Mouse (Mus musculus): Measurements from ENCODE around the gene Rhd. TPM values are rescaled to one million over a fixed set of nuclear protein-coding genes. Genes with fewer than 3 reads are reported as not detected.

Gene Rhd
- polyA plus RNA-seq, 1 experiment from 2014 or later, result 0.75 TPM

- 97% methylated on average over 4 of the region's 4 CpGs for WGBS
- H3K4me3 ChIP-seq (replicated peaks; ENCODE audit: low read length), result no peak overlapping the region
- no peak overlapping the region for H3K27ac ChIP-seq
- no peak overlapping the region for H3K4me2 ChIP-seq (replicated peaks)
- no peaks in the 10 kb centered on the region for H3K27me3 ChIP-seq (ENCODE audit: control insufficient read depth, insufficient read depth, low read length)
- H3K9ac ChIP-seq, result no peak overlapping the region
- peaks cover 24% of the 10 kb centered on the region for H3K36me3 ChIP-seq (replicated peaks; ENCODE audit: control insufficient read depth, insufficient read depth)
- no peak for ATAC-seq (ENCODE audit: low FRiP score)
- H3K9me3 ChIP-seq (ENCODE audit: control insufficient read depth, low read length), result no peaks in the 10 kb centered on the region
- DNase-seq (ENCODE audit: low spot score), result no peak
- H3K4me1 ChIP-seq (replicated peaks; ENCODE audit: control insufficient read depth, insufficient read depth, low read length), result peaks cover 26% of the 10 kb centered on the region
Measured at GRCm38 (mm10) chr4:134921703-134922102, 57.4 kb downstream of the Rhd start.

GRCm38 (mm10) chr4:134922111-134922924, 58.0 kb downstream of the Rhd start:
- peak overlapping the region; percentile 97 for H3K9ac ChIP-seq
- DNase-seq (ENCODE audit: low spot score) (no peak), ATAC-seq (ENCODE audit: low FRiP score) (no peak)
- H3K4me3 ChIP-seq (replicated peaks; ENCODE audit: low read length), result peak overlapping the region; percentile 100
- H3K36me3 ChIP-seq (replicated peaks; ENCODE audit: control insufficient read depth, insufficient read depth), result peaks cover 30% of the 10 kb centered on the region
- peak overlapping the region; percentile 95 for H3K27ac ChIP-seq
- H3K4me2 ChIP-seq (replicated peaks), result peak overlapping the region; percentile 97
- no peaks in the 10 kb centered on the region for H3K27me3 ChIP-seq (ENCODE audit: control insufficient read depth, insufficient read depth, low read length)
- H3K9me3 ChIP-seq (ENCODE audit: control insufficient read depth, low read length), result no peaks in the 10 kb centered on the region
- peaks cover 26% of the 10 kb centered on the region for H3K4me1 ChIP-seq (replicated peaks; ENCODE audit: control insufficient read depth, insufficient read depth, low read length)
- WGBS, result 61% methylated on average over 10 of the region's 10 CpGs

- H3K36me3 ChIP-seq (replicated peaks; ENCODE audit: control insufficient read depth, insufficient read depth), result peaks cover 36% of the 10 kb centered on the region
- H3K9ac ChIP-seq, result peak overlapping the region; percentile 97
- ATAC-seq (ENCODE audit: low FRiP score) (peak; percentile 67), DNase-seq (ENCODE audit: low spot score) (peak; percentile 41)
- no peaks in the 10 kb centered on the region for H3K9me3 ChIP-seq (ENCODE audit: control insufficient read depth, low read length)
- H3K4me3 ChIP-seq (replicated peaks; ENCODE audit: low read length), result peak overlapping the region; percentile 100
- no peaks in the 10 kb centered on the region for H3K27me3 ChIP-seq (ENCODE audit: control insufficient read depth, insufficient read depth, low read length)
- H3K4me2 ChIP-seq (replicated peaks), result peak overlapping the region; percentile 97
- under 1% methylated on average over 13 of the region's 13 CpGs for WGBS
- peak overlapping the region; percentile 95 for H3K27ac ChIP-seq
- H3K4me1 ChIP-seq (replicated peaks; ENCODE audit: control insufficient read depth, insufficient read depth, low read length), result peaks cover 26% of the 10 kb centered on the region
Measured at GRCm38 (mm10) chr4:134922925-134923244, 58.5 kb downstream of the Rhd start.

GRCm38 (mm10) chr4:134923258-134924018, 59.1 kb downstream of the Rhd start, which contains the start of gene Rsrp1:
Gene Rsrp1 (plus strand): TSS chr4:134923592.
- H3K9ac ChIP-seq, result peak within 1 kb of the TSS; percentile 97
- under 1% methylated on average over 64 of the region's 64 CpGs for WGBS
- H3K36me3 ChIP-seq (replicated peaks; ENCODE audit: control insufficient read depth, insufficient read depth), result peaks cover 41% of the 10 kb centered on the region
- ATAC-seq (ENCODE audit: low FRiP score) (peak; percentile 96), DNase-seq (ENCODE audit: low spot score) (peak; percentile 98)
- H3K27me3 ChIP-seq (ENCODE audit: control insufficient read depth, insufficient read depth, low read length), result no peaks in the 10 kb centered on the region
- peak within 1 kb of the TSS; percentile 100 for H3K4me3 ChIP-seq (replicated peaks; ENCODE audit: low read length)
- no peaks in the 10 kb centered on the region for H3K9me3 ChIP-seq (ENCODE audit: control insufficient read depth, low read length)
- peak within 1 kb of the TSS; percentile 95 for H3K27ac ChIP-seq
- H3K4me1 ChIP-seq (replicated peaks; ENCODE audit: control insufficient read depth, insufficient read depth, low read length), result peaks cover 26% of the 10 kb centered on the region
- H3K4me2 ChIP-seq (replicated peaks), result peak within 1 kb of the TSS; percentile 97

- Histone ChIP-seq H3K4me2 (replicated peaks) (peak overlapping the region; percentile 97), H3K27me3 (ENCODE audit: control insufficient read depth, insufficient read depth, low read length) (no peaks in the 10 kb centered on the region), H3K4me1 (replicated peaks; ENCODE audit: control insufficient read depth, insufficient read depth, low read length) (peaks cover 26% of the 10 kb centered on the region), H3K27ac (peak overlapping the region; percentile 95), H3K9ac (peak overlapping the region; percentile 97), H3K36me3 (replicated peaks; ENCODE audit: control insufficient read depth, insufficient read depth) (peaks cover 48% of the 10 kb centered on the region), H3K4me3 (replicated peaks; ENCODE audit: low read length) (peak overlapping the region; percentile 100), H3K9me3 (ENCODE audit: control insufficient read depth, low read length) (no peaks in the 10 kb centered on the region)
- under 1% methylated on average over 75 of the region's 75 CpGs for WGBS
- ATAC-seq (ENCODE audit: low FRiP score) (peak; percentile 18; the same call in 1 of the 2 replicates), DNase-seq (ENCODE audit: low spot score) (no peak)
Measured at GRCm38 (mm10) chr4:134924019-134924741, 59.8 kb downstream of the Rhd start.

- no peak for ATAC-seq (ENCODE audit: low FRiP score)
- peaks cover 52% of the 10 kb centered on the region for H3K36me3 ChIP-seq (replicated peaks; ENCODE audit: control insufficient read depth, insufficient read depth)
- no peaks in the 10 kb centered on the region for H3K27me3 ChIP-seq (ENCODE audit: control insufficient read depth, insufficient read depth, low read length)
- 81% methylated on average over 8 of the region's 8 CpGs for WGBS
- no peaks in the 10 kb centered on the region for H3K9me3 ChIP-seq (ENCODE audit: control insufficient read depth, low read length)
- H3K27ac ChIP-seq, result no peak overlapping the region
- H3K4me1 ChIP-seq (replicated peaks; ENCODE audit: control insufficient read depth, insufficient read depth, low read length), result peaks cover 26% of the 10 kb centered on the region
- H3K4me3 ChIP-seq (replicated peaks; ENCODE audit: low read length), result peak overlapping the region; percentile 100
- H3K9ac ChIP-seq, result peak overlapping the region; percentile 48; the same call in 1 of the 2 replicates
- no peak for DNase-seq (ENCODE audit: low spot score)
- peak overlapping the region; percentile 97 for H3K4me2 ChIP-seq (replicated peaks)
Measured at GRCm38 (mm10) chr4:134925206-134925605, 60.9 kb downstream of the Rhd start.

- 73% methylated on average over 5 of the region's 5 CpGs for WGBS
- Histone ChIP-seq H3K27ac (no peak overlapping the region), H3K9me3 (ENCODE audit: control insufficient read depth, low read length) (no peaks in the 10 kb centered on the region)
Measured at GRCm38 (mm10) chr4:134927815-134928463, 63.6 kb downstream of the Rhd start.

GRCm38 (mm10) chr4:134928464-134928836, 64.1 kb downstream of the Rhd start:
- Histone ChIP-seq H3K4me2 (replicated peaks) (no peak overlapping the region), H3K4me1 (replicated peaks; ENCODE audit: control insufficient read depth, insufficient read depth, low read length) (peaks cover 25% of the 10 kb centered on the region), H3K9me3 (ENCODE audit: control insufficient read depth, low read length) (no peaks in the 10 kb centered on the region), H3K27ac (no peak overlapping the region), H3K9ac (no peak overlapping the region), H3K27me3 (ENCODE audit: control insufficient read depth, insufficient read depth, low read length) (no peaks in the 10 kb centered on the region), H3K4me3 (replicated peaks; ENCODE audit: low read length) (no peak overlapping the region), H3K36me3 (replicated peaks; ENCODE audit: control insufficient read depth, insufficient read depth) (peaks cover 65% of the 10 kb centered on the region)
- DNase-seq (ENCODE audit: low spot score) (no peak), ATAC-seq (ENCODE audit: low FRiP score) (no peak)
- WGBS, result 95% methylated on average over 1 of the region's 1 CpGs

More at GRCm38 (mm10) chr4:134927815-134928463, 63.6 kb downstream of the Rhd start:
- no peak overlapping the region for H3K9ac ChIP-seq
- DNase-seq (ENCODE audit: low spot score) (no peak), ATAC-seq (ENCODE audit: low FRiP score) (no peak)
- peaks cover 25% of the 10 kb centered on the region for H3K4me1 ChIP-seq (replicated peaks; ENCODE audit: control insufficient read depth, insufficient read depth, low read length)
- no peaks in the 10 kb centered on the region for H3K27me3 ChIP-seq (ENCODE audit: control insufficient read depth, insufficient read depth, low read length)
- no peak overlapping the region for H3K4me2 ChIP-seq (replicated peaks)
- no peak overlapping the region for H3K4me3 ChIP-seq (replicated peaks; ENCODE audit: low read length)
- H3K36me3 ChIP-seq (replicated peaks; ENCODE audit: control insufficient read depth, insufficient read depth), result peaks cover 60% of the 10 kb centered on the region
